Mouse (Mus musculus) MEL (cell line): ENCODE data around the gene Urgcp. TPM values are rescaled to one million over a fixed set of nuclear protein-coding genes. Genes with fewer than 3 reads are reported as not detected.

Experiments
- DNase-seq: peaks from one replicate; pipeline ENCODE4 v3.0.0; 2011; ENCODE audit warnings: low read depth, low spot score
- H3K27ac ChIP-seq: 2 replicates; pipeline ENCODE4 v1.5.1; 2012; ENCODE audit warnings: low read depth, mild to moderate bottlenecking, control low read depth, low read length, moderate library complexity; ENCODE audit not compliant: control insufficient read depth
- H3K27me3 ChIP-seq, 2 experiments: fragments of 150-350 bp in 1 of 2; sonication (generic) in 1 of 2; 2 replicates each; pipeline ENCODE4 v1.6.1; 2012; ENCODE audit warnings: low read length in 2 of 2, mild to moderate bottlenecking in 2 of 2, improper control_type of control experiment in 1 of 2, moderate library complexity in 1 of 2; ENCODE audit not compliant: insufficient read depth in 2 of 2, control insufficient read depth in 1 of 2
- H3K36me3 ChIP-seq, 2 experiments: 2 replicates each; pipeline ENCODE4 v1.6.1; 2012 to 2014; ENCODE audit warnings: low read length in 2 of 2, improper control_type of control experiment in 1 of 2, inconsistent platforms in 1 of 2, mild to moderate bottlenecking in 1 of 2; ENCODE audit not compliant: insufficient read depth in 2 of 2, control insufficient read depth in 1 of 2
- H3K4me1 ChIP-seq, 2 experiments: fragments of 150-350 bp in 1 of 2; sonication (generic) in 1 of 2; 2 replicates each; pipeline ENCODE4 v1.6.1; 2012; ENCODE audit warnings: low read length in 2 of 2, improper control_type of control experiment in 1 of 2, mild to moderate bottlenecking in 1 of 2; ENCODE audit not compliant: insufficient read depth in 2 of 2, control insufficient read depth in 1 of 2
- H3K4me3 ChIP-seq, 2 experiments: fragments of 150-350 bp in 1 of 2; sonication (generic) in 1 of 2; 2 replicates each; pipeline ENCODE4 v1.5.1; 2012; ENCODE audit warnings: low read depth in 2 of 2, low read length in 2 of 2, mild to moderate bottlenecking in 2 of 2, moderate library complexity in 2 of 2, control low read depth in 1 of 2, improper control_type of control experiment in 1 of 2; ENCODE audit not compliant: control insufficient read depth in 1 of 2, insufficient read depth in 1 of 2
- H3K79me2 ChIP-seq: 2 replicates; pipeline ENCODE4 v1.6.1; 2012; ENCODE audit warnings: mild to moderate bottlenecking, low read length, moderate library complexity; ENCODE audit not compliant: control insufficient read depth, poor library complexity, insufficient read depth
- H3K9ac ChIP-seq: 2 replicates; pipeline ENCODE4 v1.6.1; 2012; ENCODE audit warnings: low read depth, mild to moderate bottlenecking, control low read depth, low read length, moderate library complexity; ENCODE audit not compliant: control insufficient read depth, poor library complexity, severe bottlenecking
- H3K9me3 ChIP-seq: fragments of 150-350 bp; sonication (generic); replicated peaks from 2 replicates; pipeline ENCODE4 v1.6.1; 2012; ENCODE audit warnings: mild to moderate bottlenecking, low read length, improper control_type of control experiment, moderate library complexity; ENCODE audit not compliant: insufficient read depth
- BHLHE40 ChIP-seq: IDR thresholded peaks from 2 replicates; pipeline ENCODE4 v1.6.1; 2012; ENCODE audit warnings: low read depth, mild to moderate bottlenecking, inconsistent platforms, low read length, improper control_type of control experiment, borderline replicate concordance
- CHD1 ChIP-seq: IDR thresholded peaks from 2 replicates; pipeline ENCODE4 v1.6.1; 2012; ENCODE audit warnings: low read depth, mild to moderate bottlenecking, inconsistent platforms, low read length, improper control_type of control experiment
- CHD2 ChIP-seq: IDR thresholded peaks from 2 replicates; pipeline ENCODE4 v1.6.1; 2011; ENCODE audit warnings: low read length, improper control_type of control experiment
- ETS1 ChIP-seq: IDR thresholded peaks from 2 replicates; pipeline ENCODE4 v1.6.1; 2012; ENCODE audit warnings: low read depth, mild to moderate bottlenecking, inconsistent platforms, low read length, improper control_type of control experiment, moderate library complexity
- GABPA ChIP-seq: IDR thresholded peaks from 2 replicates; pipeline ENCODE4 v1.6.1; 2012; ENCODE audit warnings: low read depth, mild to moderate bottlenecking, inconsistent platforms, low read length, improper control_type of control experiment, moderate library complexity
- HCFC1 ChIP-seq: IDR thresholded peaks from 2 replicates; pipeline ENCODE4 v1.6.1; 2012; ENCODE audit warnings: low read depth, mild to moderate bottlenecking, inconsistent platforms, low read length, improper control_type of control experiment, moderate library complexity
- NRF1 ChIP-seq: IDR thresholded peaks from 2 replicates; pipeline ENCODE4 v1.6.1; 2014; ENCODE audit warnings: low read depth, mild to moderate bottlenecking, inconsistent platforms, low read length, improper control_type of control experiment, moderate library complexity; ENCODE audit not compliant: poor library complexity, insufficient read depth, severe bottlenecking
- POLR2A ChIP-seq, 2 experiments: IDR thresholded peaks; 2 replicates each; pipeline ENCODE4 v1.6.1; 2011 to 2012; ENCODE audit warnings: low read length in 2 of 2, mild to moderate bottlenecking in 2 of 2, control low read depth in 1 of 2, improper control_type of control experiment in 1 of 2, low read depth in 1 of 2, moderate library complexity in 1 of 2; ENCODE audit not compliant: control insufficient read depth in 1 of 2, insufficient read depth in 1 of 2, poor library complexity in 1 of 2
- POLR2AphosphoS2 ChIP-seq: IDR thresholded peaks from 2 replicates; pipeline ENCODE4 v1.6.1; 2011; ENCODE audit warnings: low read length, improper control_type of control experiment
- RCOR1 ChIP-seq: IDR thresholded peaks from 2 replicates; pipeline ENCODE4 v1.6.1; 2012; ENCODE audit warnings: low read depth, mild to moderate bottlenecking, inconsistent platforms, low read length, improper control_type of control experiment
- SIN3A ChIP-seq: IDR thresholded peaks from 2 replicates; pipeline ENCODE4 v1.6.1; 2012; ENCODE audit warnings: low read length, improper control_type of control experiment, inconsistent platforms
- TAL1 ChIP-seq: IDR thresholded peaks from 2 replicates; pipeline ENCODE4 v1.6.1; 2012; ENCODE audit warnings: mild to moderate bottlenecking, inconsistent platforms, low read length, moderate library complexity, mixed read lengths
- USF1 ChIP-seq: IDR thresholded peaks from 2 replicates; pipeline ENCODE4 v1.6.1; 2014; ENCODE audit warnings: low read depth, mild to moderate bottlenecking, inconsistent platforms, low read length, improper control_type of control experiment, moderate library complexity
- USF2 ChIP-seq, 2 experiments: IDR thresholded peaks; 2 replicates each; pipeline ENCODE4 v1.6.1; 2011 to 2012; ENCODE audit warnings: improper control_type of control experiment in 2 of 2, low read length in 2 of 2, borderline replicate concordance in 1 of 2, inconsistent platforms in 1 of 2, low read depth in 1 of 2, mild to moderate bottlenecking in 1 of 2; ENCODE audit not compliant: insufficient read depth in 1 of 2
- ZC3H11A ChIP-seq: IDR thresholded peaks from 2 replicates; pipeline ENCODE4 v1.6.1; 2012; ENCODE audit warnings: low read depth, mild to moderate bottlenecking, inconsistent platforms, low read length, improper control_type of control experiment
- ZKSCAN1 ChIP-seq: IDR thresholded peaks from 2 replicates; pipeline ENCODE4 v1.6.1; 2012; ENCODE audit warnings: low read depth, mild to moderate bottlenecking, inconsistent platforms, low read length, improper control_type of control experiment, moderate library complexity
- ZMIZ1 ChIP-seq: IDR thresholded peaks from 2 replicates; pipeline ENCODE4 v1.6.1; 2012; ENCODE audit warnings: low read depth, mild to moderate bottlenecking, inconsistent platforms, low read length, improper control_type of control experiment, moderate library complexity
- polyA plus RNA-seq, 2 experiments: library from polyadenylated mRNA; stranded (reverse) in 1 of 2; unstranded in 1 of 2; fragments of >175 nt in 1 of 2; fragments of >200 nt in 1 of 2; gene quantifications; 2 replicates each; pipeline versions ENCODE4 v1.2.1 to v1.2.4; 2012; ENCODE audit warnings: low replicate concordance in 2 of 2, low read depth in 1 of 2; ENCODE audit not compliant: insufficient read length in 2 of 2, insufficient read depth in 1 of 2, missing spikeins in 1 of 2
- total RNA-seq: library from RNA; depleted of rRNA; stranded (reverse); fragments of 300-350 nt; gene quantifications from 2 replicates; pipeline ENCODE4 v1.2.3, GENCODE M21; 2012

The Urgcp gene
- total and polyA plus RNA-seq, 3 experiments, result 19.5 to 34.9 (median 29.2) TPM

DNA sequence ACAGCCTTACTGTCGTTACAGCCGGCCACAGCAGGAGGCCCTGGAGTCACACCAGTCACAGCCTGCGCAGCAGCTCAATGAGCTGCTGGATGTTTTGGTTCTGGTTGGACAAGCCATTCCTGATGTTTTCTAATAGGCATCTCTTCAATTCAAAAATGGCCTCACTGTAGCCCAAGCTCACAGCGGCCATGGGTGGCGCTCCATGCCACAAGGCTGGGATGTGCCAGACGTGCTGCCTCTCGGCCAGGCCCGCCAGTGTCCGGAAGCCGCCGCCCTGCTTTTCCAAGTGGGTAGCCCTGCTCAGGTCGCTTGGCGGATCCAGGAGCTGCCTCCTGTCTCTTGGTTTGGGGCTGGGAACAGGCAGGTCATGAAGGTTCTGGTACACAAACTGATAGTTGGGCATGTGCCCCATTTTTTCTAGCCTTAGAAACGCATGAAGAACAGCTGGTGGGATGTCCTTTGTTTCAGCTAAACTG, 46.5 kb downstream of the Urgcp start, which contains the start of gene Mrps24:
Gene Mrps24, minus strand, starts transcription at position 51 of the 476 bp plus-strand sequence.
- no peak for TF ChIP-seq CHD1
- no peak for TF ChIP-seq SIN3A
- TF ChIP-seq HCFC1, result no peak
- no peak for TF ChIP-seq CHD2
- no peak for TF ChIP-seq USF2 (IDR thresholded peaks at IDR 0.05; ENCODE audit: borderline replicate concordance in 1 of 2, insufficient read depth in 1 of 2, low read depth in 1 of 2, low read length in 2 of 2)
- TF ChIP-seq ZKSCAN1, result no peak
- TF ChIP-seq ETS1, result no peak
- TF ChIP-seq NRF1, result no peak
- Histone ChIP-seq H3K36me3 (peaks cover 0 to 6% of the 10 kb centered on the region in 2 experiments; a peak in 2 of 4 replicates), H3K9me3 (no peaks in the 10 kb centered on the region), H3K9ac (no peak within 1 kb of the TSS), H3K4me1 (no peaks in the 10 kb centered on the region), H3K4me3 (no peak within 1 kb of the TSS), H3K79me2 (no peaks in the 10 kb centered on the region), H3K27me3 (no peaks in the 10 kb centered on the region), H3K27ac (no peak within 1 kb of the TSS)
- no peak for DNase-seq

DNA sequence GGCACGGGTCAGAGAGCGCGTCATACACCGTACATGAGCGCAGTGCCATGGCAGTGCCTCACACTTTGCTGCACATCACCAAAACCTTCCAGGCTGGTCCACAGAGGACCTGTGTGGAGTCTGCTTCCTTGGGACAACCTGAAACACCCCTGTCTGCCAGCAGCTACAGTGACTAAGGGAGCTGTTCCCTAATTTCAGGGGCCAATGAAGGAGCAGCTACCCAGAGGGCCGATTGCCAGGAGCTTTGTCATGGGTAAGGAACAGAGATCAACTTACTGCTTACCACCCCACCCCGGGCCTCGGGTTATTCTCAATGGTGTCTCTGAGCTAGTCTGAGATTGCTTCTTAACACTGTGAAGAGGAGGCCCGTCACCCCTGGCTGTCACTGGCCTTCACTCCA, 47.0 kb downstream of the Urgcp start:
- Histone ChIP-seq H3K79me2 (no peaks in the 10 kb centered on the region), H3K4me3 (no peak overlapping the region), H3K4me1 (no peaks in the 10 kb centered on the region), H3K9ac (no peak overlapping the region), H3K36me3 (peaks cover 0 to 4% of the 10 kb centered on the region in 2 experiments; a peak in 2 of 4 replicates), H3K27me3 (no peaks in the 10 kb centered on the region), H3K27ac (no peak overlapping the region), H3K9me3 (no peaks in the 10 kb centered on the region)
- no peak for DNase-seq
- TF ChIP-seq RCOR1, result no peak
- TF ChIP-seq GABPA, result no peak
- TF ChIP-seq ZKSCAN1, result no peak
- TF ChIP-seq ZC3H11A, result no peak
- TF ChIP-seq ZMIZ1, result no peak
- TF ChIP-seq TAL1, result no peak
- no peak for TF ChIP-seq USF2 (IDR thresholded peaks at IDR 0.05; ENCODE audit: borderline replicate concordance in 1 of 2, insufficient read depth in 1 of 2, low read depth in 1 of 2, low read length in 2 of 2)
- no peak for TF ChIP-seq BHLHE40
- no peak for TF ChIP-seq POLR2A (IDR thresholded peaks at IDR 0.05; ENCODE audit: control insufficient read depth in 1 of 2, insufficient read depth in 1 of 2, low read depth in 1 of 2, low read length in 2 of 2, poor library complexity in 1 of 2)
- TF ChIP-seq POLR2AphosphoS2, result no peak; the same call in 1 of the 2 replicates
- no peak for TF ChIP-seq USF1
